Mouse (Mus musculus): ENCODE data around the gene Ormdl1.
A peak's percentile ranks its signal among the peaks of the same experiment; 100 is the strongest.
"Not testable (repeated sequence)": the region's sequence is repeated elsewhere in the genome, so short reads cannot be mapped to it uniquely, and the experiment has no call there.

The Ormdl1 gene

GRCm38 (mm10) chr1:53296581-53297383, at the start of gene Ormdl1, which contains the start of the genes Pms1 and Gm28778:
Gene Ormdl1 (plus strand): TSS chr1:53297095.
Gene Pms1 (minus strand): TSS chr1:53297018.
Gene Gm28778 (plus strand): TSS chr1:53297111.
- DNase-seq (ENCODE audit: extremely low spot score, low read depth, low spot score): peak; percentile 75

DNA sequence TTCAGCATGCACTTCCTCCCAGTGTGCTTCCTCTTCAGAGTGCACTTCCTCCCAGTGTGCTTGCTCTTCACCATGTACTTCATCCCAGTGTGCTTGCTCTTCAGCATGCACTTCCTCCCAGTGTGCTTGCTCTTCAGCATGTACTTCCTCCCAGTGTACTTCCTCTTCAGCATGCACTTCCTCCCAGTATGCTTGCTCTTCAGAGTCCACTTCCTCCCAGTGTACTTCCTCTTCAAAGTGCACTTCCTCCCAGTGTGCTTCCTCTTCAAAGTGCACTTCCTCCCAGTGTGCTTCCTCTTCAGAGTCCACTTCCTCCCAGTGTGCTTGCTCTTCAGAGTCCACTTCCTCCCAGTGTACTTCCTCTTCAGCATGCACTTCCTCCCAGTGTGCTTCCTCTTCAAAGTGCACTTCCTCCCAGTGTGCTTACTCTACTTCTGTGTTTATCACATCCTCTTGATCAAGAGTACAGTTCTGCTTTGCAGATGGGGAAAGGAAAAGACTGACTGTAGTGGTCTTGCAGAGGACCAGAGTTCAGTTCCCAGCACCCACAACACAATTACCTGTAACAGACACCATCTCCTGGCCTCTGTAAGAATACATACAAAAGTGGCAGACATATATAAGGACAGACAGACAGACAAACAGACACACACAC, 31.8 kb upstream of the Ormdl1 start:
- not testable (repeated sequence) for DNase-seq (ENCODE audit: extremely low spot score, low read depth, low spot score)

DNA sequence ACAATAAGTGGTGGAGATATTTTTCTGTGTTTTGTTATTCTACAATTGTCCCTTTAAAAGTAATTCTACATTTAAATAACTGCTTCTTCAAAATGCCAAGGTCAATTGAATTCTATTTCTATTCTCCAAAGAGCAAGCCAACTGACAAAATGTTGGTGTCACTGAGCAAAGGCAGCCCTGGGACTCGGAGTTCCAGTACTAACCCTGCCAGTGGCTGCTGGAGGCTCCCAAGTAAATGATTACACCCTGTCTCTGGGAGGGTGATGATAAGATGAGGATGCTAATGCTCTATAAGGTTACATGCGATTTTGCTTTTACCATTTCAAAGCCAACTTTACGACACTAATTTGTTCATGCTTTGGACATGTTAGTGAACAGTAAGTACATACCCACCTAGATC, 27.0 kb upstream of the Ormdl1 start:
- DNase-seq (ENCODE audit: extremely low spot score, low read depth, low spot score): no peak

- DNase-seq (ENCODE audit: extremely low spot score, low read depth, low spot score): no peak
Observed at GRCm38 (mm10) chr1:53272646-53273045, 24.2 kb upstream of the Ormdl1 start.

GRCm38 (mm10) chr1:53291197-53291596, 5.7 kb upstream of the Ormdl1 start:
- DNase-seq (ENCODE audit: extremely low spot score, low read depth, low spot score): no peak

GRCm38 (mm10) chr1:53300506-53300905, 3.6 kb downstream of the Ormdl1 start:
- DNase-seq (ENCODE audit: extremely low spot score, low read depth, low spot score): no peak

- DNase-seq (ENCODE audit: extremely low spot score, low read depth, low spot score): peak; percentile 87
Observed at GRCm38 (mm10) chr1:53312989-53313967, 16.4 kb downstream of the Ormdl1 start, which contains the start of gene Osgepl1. Gene Osgepl1 (plus strand): TSS chr1:53313624.

DNA sequence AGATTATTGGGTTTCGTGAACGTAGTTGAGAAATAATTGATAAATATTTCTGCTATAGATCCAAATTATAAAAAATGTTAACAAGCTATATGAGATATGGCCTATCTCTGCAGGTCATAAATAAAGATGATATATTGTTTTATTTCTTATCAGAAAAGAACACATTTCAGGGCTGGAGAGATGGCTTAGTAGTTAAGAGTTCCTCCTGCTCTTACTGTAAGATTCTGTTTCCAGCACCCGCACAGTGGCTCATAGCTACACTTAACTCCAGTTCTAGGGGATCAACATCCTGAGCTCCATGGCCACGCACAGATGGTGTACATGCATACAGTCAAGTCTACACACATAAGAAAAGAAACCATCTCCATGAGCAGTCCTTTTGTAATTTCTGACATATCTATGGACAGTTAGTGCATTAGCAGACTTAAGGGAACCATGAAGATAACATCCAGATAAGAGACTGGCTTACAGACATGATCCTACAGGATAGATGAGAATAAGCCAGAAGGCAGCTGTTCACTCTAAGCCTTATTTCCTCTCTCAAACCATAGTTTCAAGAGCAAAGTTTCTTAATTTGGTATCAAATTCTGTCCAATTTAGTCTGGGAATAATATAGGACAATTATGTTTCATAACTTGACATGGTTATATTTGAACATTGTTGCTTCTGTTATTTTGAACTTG, 24.9 kb downstream of the Ormdl1 start:
- no peak for DNase-seq (ENCODE audit: extremely low spot score, low read depth, low spot score)

- no peak for DNase-seq (ENCODE audit: extremely low spot score, low read depth, low spot score)
Observed at GRCm38 (mm10) chr1:53323254-53323653, 26.4 kb downstream of the Ormdl1 start.

- no peak for DNase-seq (ENCODE audit: extremely low spot score, low read depth, low spot score)
Observed at GRCm38 (mm10) chr1:53324277-53324676, 27.4 kb downstream of the Ormdl1 start.

DNA sequence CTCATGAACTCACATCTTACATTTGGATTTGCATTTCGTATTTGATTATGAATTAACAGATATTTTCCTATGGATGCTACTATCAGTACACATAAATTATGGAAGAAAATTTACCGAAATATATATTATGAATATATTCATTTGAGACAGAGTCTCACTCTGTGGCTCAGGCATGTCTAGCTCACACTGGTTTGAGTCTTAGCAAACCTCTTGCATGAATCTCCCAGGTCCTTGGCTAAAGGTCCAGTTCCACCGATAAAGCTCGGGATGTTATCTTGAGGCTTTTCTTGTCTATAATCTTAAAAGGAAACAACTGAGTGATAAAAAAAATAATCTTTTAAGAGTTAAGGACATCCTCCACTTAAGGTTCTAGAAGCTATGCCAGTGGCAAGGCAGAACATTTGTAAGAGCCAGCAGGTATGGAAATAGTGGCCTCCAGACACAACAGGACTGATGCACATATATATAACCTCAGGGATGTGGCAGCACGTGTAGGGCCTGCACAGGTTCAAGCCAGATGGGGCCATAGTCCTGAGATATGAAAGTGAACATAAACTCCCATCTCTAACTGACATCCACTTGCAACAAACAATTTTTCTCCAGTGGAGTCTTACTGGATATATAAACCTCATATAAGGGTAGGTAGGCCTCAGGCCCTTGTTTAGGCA, 28.1 kb downstream of the Ormdl1 start:
- DNase-seq (ENCODE audit: extremely low spot score, low read depth, low spot score): no peak

GRCm38 (mm10) chr1:53333527-53333926, 36.6 kb downstream of the Ormdl1 start:
- DNase-seq (ENCODE audit: extremely low spot score, low read depth, low spot score): not testable (repeated sequence)

DNA sequence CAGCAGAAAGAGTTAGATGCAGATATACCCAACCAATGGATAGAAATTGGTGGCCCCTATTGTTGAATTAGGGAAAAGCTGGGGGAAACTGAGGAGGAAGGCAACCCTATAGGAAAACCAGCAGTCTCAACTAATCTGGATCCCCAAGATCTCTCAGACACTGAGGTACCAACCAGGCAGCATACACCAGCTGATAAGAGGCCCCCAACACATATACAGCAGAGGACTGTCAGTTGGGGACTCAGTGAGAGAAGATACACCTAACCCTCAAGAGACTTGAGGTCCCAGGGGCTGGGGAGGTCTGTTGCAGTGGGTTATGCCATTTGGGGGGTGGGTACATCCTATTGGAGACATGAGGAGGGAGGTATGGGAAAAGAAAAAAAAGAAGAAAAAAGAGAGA, 38.6 kb downstream of the Ormdl1 start:
- no peak for DNase-seq (ENCODE audit: extremely low spot score, low read depth, low spot score)

GRCm38 (mm10) chr1:53337403-53337802, 40.5 kb downstream of the Ormdl1 start:
- not testable (repeated sequence) for DNase-seq (ENCODE audit: extremely low spot score, low read depth, low spot score)

DNA sequence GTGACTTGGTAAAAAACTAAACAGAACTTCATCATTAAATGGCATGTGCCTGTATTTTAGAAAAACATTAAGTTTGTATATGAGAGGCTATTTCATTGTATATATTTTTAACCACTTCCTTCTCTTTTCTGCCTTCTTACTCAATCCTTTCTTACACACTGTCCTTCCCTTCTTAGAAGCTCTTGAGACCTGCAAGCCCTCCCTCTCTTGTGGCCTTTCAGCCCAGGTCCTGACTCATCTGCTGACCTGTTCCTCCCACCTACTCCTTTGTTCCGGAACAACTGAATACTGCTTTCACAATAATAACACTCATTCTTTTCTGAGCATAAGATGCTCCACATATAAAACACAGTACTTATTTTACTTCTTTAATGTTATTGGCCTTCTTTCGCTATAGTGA, 44.2 kb downstream of the Ormdl1 start:
- DNase-seq (ENCODE audit: extremely low spot score, low read depth, low spot score): no peak

DNA sequence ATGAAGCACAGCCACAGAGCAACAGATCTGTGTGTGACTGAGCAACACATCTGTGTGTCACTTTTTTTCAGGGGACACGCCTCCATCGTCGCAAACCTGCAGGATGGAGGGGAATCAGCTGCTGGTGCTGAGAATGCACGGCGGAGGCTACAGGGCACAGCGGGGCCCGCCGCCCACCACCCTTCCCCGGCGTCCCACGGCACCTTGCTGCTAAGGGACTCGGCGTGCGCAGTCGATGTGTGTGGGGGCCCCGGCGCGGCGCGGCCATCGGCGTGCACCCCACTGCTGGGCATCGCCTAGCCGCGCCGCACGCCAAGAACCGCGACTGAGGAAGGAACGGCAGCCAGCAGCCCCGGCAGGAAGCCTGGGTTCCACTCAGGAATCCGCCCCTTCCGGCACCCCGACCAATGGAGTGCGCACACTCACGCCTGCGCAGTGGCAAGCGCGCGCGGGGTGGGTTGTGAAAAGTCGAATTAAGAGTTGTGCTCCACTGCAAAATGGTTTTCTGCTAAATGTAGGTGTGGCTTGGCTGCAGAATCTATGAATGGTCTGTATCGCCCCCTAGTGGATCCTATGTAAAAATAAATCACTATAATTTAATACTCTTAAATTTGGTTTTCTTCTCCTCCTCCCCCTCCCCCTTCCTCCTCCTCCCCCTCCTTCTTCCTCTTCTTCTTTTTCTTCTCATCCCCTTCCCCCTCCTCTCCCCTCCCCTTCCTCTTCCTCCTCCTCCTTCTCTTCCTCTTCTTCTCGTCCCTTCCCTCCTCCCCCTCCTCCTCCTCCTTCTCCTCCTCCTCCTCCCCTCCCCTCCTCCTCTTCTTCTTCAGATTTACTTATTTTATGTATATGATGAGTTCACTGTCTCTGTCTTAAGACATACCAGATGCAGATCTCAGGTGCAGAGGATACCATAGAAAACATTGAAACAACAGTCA, 55.7 kb downstream of the Ormdl1 start, which contains the start of the genes Asdurf, Gm28551 and Asnsd1:
Gene Asdurf, minus strand, starts transcription at position 293 of the 935 bp plus-strand sequence.
Gene Gm28551, minus strand, starts transcription at position 341 of the 935 bp plus-strand sequence.
Gene Asnsd1, minus strand, starts transcription at position 426 of the 935 bp plus-strand sequence.
- DNase-seq (ENCODE audit: extremely low spot score, low read depth, low spot score): peak; percentile 52

DNA sequence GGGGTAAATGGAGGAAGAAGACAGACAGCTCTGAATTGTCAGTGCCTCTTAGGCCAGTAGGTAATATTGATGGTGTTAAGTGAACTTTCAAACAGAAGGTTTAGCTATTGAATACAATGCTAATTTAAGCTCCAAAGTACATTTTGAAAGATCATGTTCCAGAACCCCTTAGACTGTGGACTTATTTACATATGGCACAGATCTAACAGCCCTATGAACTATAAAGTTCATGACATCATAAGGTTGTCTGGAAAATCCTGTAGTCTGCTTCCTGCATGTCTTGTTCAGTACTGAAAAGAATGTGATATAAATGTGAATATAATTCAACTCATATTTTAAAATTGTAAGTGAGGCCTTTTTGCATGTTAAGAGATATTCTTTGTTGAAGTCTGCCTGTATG, 62.1 kb downstream of the Ormdl1 start:
- DNase-seq (ENCODE audit: extremely low spot score, low read depth, low spot score): no peak

All from hindlimb bud, embryonic 11.5 days (tissue).